Mouse (Mus musculus): Measurements from ENCODE around the gene Ror1. TPM values are rescaled to one million over a fixed set of nuclear protein-coding genes. Genes with fewer than 3 reads are reported as not detected.

The Ror1 gene
- total and polyA plus RNA-seq, 2 experiments from 2014 or later = 0.73 to 2.8 TPM

- no peak for TF ChIP-seq CTCF (IDR thresholded peaks at IDR 0.05)
- no peaks in the 10 kb centered on the region for H3K9me3 ChIP-seq (ENCODE audit: low read length)
- no peak overlapping the region for H3K4me2 ChIP-seq (ENCODE audit: low read depth, low read length, poor library complexity, severe bottlenecking)
- no peaks in the 10 kb centered on the region for H3K27me3 ChIP-seq (ENCODE audit: insufficient read depth, low read length)
- H3K9ac ChIP-seq (replicated peaks; ENCODE audit: low read length, poor library complexity, severe bottlenecking) = no peak overlapping the region
- no peaks in the 10 kb centered on the region for H3K36me3 ChIP-seq (ENCODE audit: insufficient read depth, low read length)
- H3K27ac ChIP-seq (ENCODE audit: low read depth, low read length) = no peak overlapping the region
- 55% methylated on average over 4 of the region's 4 CpGs for WGBS
- H3K4me1 ChIP-seq (ENCODE audit: insufficient read depth, low read length) = no peaks in the 10 kb centered on the region
- no peak for ATAC-seq (ENCODE audit: low FRiP score)
- DNase-seq (ENCODE audit: low spot score) = no peak
- H3K4me3 ChIP-seq (ENCODE audit: low read depth, low read length) = no peak overlapping the region
These were observed 232.9 kb downstream of the Ror1 start for GRCm38 (mm10) chr4:100328361-100328970.

GRCm38 (mm10) chr4:100335168-100335567 lies 239.6 kb downstream of the Ror1 start:
- TF ChIP-seq CTCF (IDR thresholded peaks at IDR 0.05) = no peak
- H3K9ac ChIP-seq (replicated peaks; ENCODE audit: low read length, poor library complexity, severe bottlenecking) = no peak overlapping the region
- ATAC-seq (ENCODE audit: low FRiP score) (no peak), DNase-seq (ENCODE audit: low spot score) (no peak)
- no peaks in the 10 kb centered on the region for H3K9me3 ChIP-seq (ENCODE audit: low read length)
- H3K27me3 ChIP-seq (ENCODE audit: insufficient read depth, low read length) = no peaks in the 10 kb centered on the region; the same call in 1 of the 2 replicates
- H3K4me2 ChIP-seq (ENCODE audit: low read depth, low read length, poor library complexity, severe bottlenecking) = no peak overlapping the region
- H3K4me3 ChIP-seq (ENCODE audit: low read depth, low read length) = no peak overlapping the region
- 47% methylated on average over 2 of the region's 2 CpGs for WGBS
- no peaks in the 10 kb centered on the region for H3K4me1 ChIP-seq (ENCODE audit: insufficient read depth, low read length)
- H3K27ac ChIP-seq (ENCODE audit: low read depth, low read length) = no peak overlapping the region
- H3K36me3 ChIP-seq (ENCODE audit: insufficient read depth, low read length) = no peaks in the 10 kb centered on the region

DNA sequence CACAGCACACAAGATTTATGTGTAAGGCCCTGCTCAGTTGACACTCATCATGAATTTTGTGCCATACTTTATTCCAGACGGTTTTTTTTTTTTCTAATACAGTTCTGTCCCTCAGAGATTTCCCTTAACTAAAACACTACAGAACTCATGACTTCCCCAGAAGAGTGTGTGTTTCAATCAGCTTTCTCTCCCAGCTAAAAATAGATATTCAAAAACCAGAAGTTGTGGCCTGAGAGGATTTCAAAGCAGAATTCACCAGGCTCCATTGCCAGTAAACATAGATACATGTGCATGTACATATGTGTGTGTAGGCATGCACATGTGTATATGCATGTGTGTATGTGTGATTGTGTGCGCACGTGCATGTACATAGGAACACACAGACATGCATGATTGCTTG lies 252.2 kb downstream of the Ror1 start:
- Histone ChIP-seq H3K4me3 (ENCODE audit: low read depth, low read length) (no peak overlapping the region), H3K27me3 (ENCODE audit: insufficient read depth, low read length) (no peaks in the 10 kb centered on the region), H3K9me3 (ENCODE audit: low read length) (no peaks in the 10 kb centered on the region), H3K4me2 (ENCODE audit: low read depth, low read length, poor library complexity, severe bottlenecking) (no peak overlapping the region), H3K4me1 (ENCODE audit: insufficient read depth, low read length) (no peaks in the 10 kb centered on the region), H3K36me3 (ENCODE audit: insufficient read depth, low read length) (no peaks in the 10 kb centered on the region), H3K9ac (replicated peaks; ENCODE audit: low read length, poor library complexity, severe bottlenecking) (no peak overlapping the region), H3K27ac (ENCODE audit: low read depth, low read length) (no peak overlapping the region)
- ATAC-seq (ENCODE audit: low FRiP score) (no peak), DNase-seq (ENCODE audit: low spot score) (no peak)
- WGBS = 85% methylated on average over 3 of the region's 3 CpGs
- no peak for TF ChIP-seq CTCF (IDR thresholded peaks at IDR 0.05)

DNA sequence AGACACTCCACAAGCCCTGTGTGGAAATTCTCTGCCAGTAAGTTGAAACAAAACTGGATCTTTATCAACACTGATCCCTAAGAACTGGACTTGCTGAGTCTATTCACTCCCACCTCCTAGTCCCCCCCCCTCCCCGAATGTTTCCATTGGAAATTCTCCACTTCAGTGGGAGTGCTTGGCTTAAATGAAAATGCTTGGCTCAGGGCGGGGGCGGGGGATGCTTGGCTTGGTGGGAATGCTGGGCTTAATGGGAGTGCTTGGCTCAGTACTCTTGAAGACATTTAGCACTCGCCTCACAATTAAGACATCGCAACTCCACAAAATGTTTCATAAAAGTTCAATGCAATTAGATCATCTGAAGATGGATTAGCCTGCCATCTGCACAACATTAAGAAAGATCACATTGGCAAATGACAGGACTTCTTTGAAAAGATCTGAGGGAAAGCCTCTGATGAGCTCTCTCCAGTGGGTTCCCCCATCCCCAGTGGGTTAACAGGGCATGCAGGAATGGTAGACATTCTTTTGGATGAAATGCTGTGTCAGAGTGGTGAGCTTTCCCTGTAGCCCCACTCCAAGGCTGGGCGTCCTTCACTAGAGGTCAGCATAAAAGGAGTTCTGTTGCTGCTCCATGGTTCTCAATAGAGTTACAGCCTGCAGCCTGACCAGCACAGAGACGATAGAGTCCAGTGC lies 254.7 kb downstream of the Ror1 start:
- H3K4me3 ChIP-seq (ENCODE audit: low read depth, low read length) = no peak overlapping the region
- no peak overlapping the region for H3K4me2 ChIP-seq (ENCODE audit: low read depth, low read length, poor library complexity, severe bottlenecking)
- H3K27me3 ChIP-seq (ENCODE audit: insufficient read depth, low read length) = no peaks in the 10 kb centered on the region
- H3K4me1 ChIP-seq (ENCODE audit: insufficient read depth, low read length) = no peaks in the 10 kb centered on the region
- H3K9me3 ChIP-seq (ENCODE audit: low read length) = no peaks in the 10 kb centered on the region
- 93% methylated on average over 7 of the region's 7 CpGs for WGBS
- no peak overlapping the region for H3K27ac ChIP-seq (ENCODE audit: low read depth, low read length)
- DNase-seq (ENCODE audit: low spot score) = no peak
- TF ChIP-seq CTCF (IDR thresholded peaks at IDR 0.05) = no peak
- no peak overlapping the region for H3K9ac ChIP-seq (replicated peaks; ENCODE audit: low read length, poor library complexity, severe bottlenecking)
- ATAC-seq (ENCODE audit: low FRiP score) = no peak
- no peaks in the 10 kb centered on the region for H3K36me3 ChIP-seq (ENCODE audit: insufficient read depth, low read length)

GRCm38 (mm10) chr4:100351797-100352290 lies 256.3 kb downstream of the Ror1 start:
- no peak overlapping the region for H3K27ac ChIP-seq (ENCODE audit: low read depth, low read length)
- no peaks in the 10 kb centered on the region for H3K27me3 ChIP-seq (ENCODE audit: insufficient read depth, low read length)
- ATAC-seq (ENCODE audit: low FRiP score) (no peak), DNase-seq (ENCODE audit: low spot score) (peak; percentile 32)
- no peaks in the 10 kb centered on the region for H3K9me3 ChIP-seq (ENCODE audit: low read length)
- no peak for TF ChIP-seq CTCF (IDR thresholded peaks at IDR 0.05)
- H3K9ac ChIP-seq (replicated peaks; ENCODE audit: low read length, poor library complexity, severe bottlenecking) = no peak overlapping the region
- no peak overlapping the region for H3K4me3 ChIP-seq (ENCODE audit: low read depth, low read length)
- H3K36me3 ChIP-seq (ENCODE audit: insufficient read depth, low read length) = no peaks in the 10 kb centered on the region
- H3K4me2 ChIP-seq (ENCODE audit: low read depth, low read length, poor library complexity, severe bottlenecking) = no peak overlapping the region
- no peaks in the 10 kb centered on the region for H3K4me1 ChIP-seq (ENCODE audit: insufficient read depth, low read length)

GRCm38 (mm10) chr4:100355566-100355965 lies 260.0 kb downstream of the Ror1 start:
- DNase-seq (ENCODE audit: low spot score) = peak; percentile 34
- H3K4me2 ChIP-seq (ENCODE audit: low read depth, low read length, poor library complexity, severe bottlenecking) = no peak overlapping the region
- TF ChIP-seq CTCF (IDR thresholded peaks at IDR 0.05) = no peak
- H3K27ac ChIP-seq (ENCODE audit: low read depth, low read length) = no peak overlapping the region
- H3K4me3 ChIP-seq (ENCODE audit: low read depth, low read length) = no peak overlapping the region
- no peaks in the 10 kb centered on the region for H3K9me3 ChIP-seq (ENCODE audit: low read length)
- no peak for ATAC-seq (ENCODE audit: low FRiP score)
- H3K9ac ChIP-seq (replicated peaks; ENCODE audit: low read length, poor library complexity, severe bottlenecking) = no peak overlapping the region
- no peaks in the 10 kb centered on the region for H3K27me3 ChIP-seq (ENCODE audit: insufficient read depth, low read length)
- no peaks in the 10 kb centered on the region for H3K4me1 ChIP-seq (ENCODE audit: insufficient read depth, low read length)
- H3K36me3 ChIP-seq (ENCODE audit: insufficient read depth, low read length) = no peaks in the 10 kb centered on the region
- 56% methylated on average over 5 of the region's 5 CpGs for WGBS
